Mouse (Mus musculus) MEL (cell line): ENCODE measurements at regions not wholly inside any gene's neighbourhood (a gene's known extent, or its start where the extent isn't known, plus 50 kb on each side); places are given as distances from the start of the nearest gene placed in this dataset.

ENCODE experiments used
- DNase-seq: peaks from one replicate; pipeline ENCODE4 v3.0.0; 2011; ENCODE audit warnings: low read depth, low spot score
- H3K27ac ChIP-seq: 2 replicates; pipeline ENCODE4 v1.5.1; 2012; ENCODE audit warnings: low read depth, mild to moderate bottlenecking, control low read depth, low read length, moderate library complexity; ENCODE audit not compliant: control insufficient read depth
- H3K27me3 ChIP-seq, 2 experiments: fragments of 150-350 bp in 1 of 2; sonication (generic) in 1 of 2; 2 replicates each; pipeline ENCODE4 v1.6.1; 2012; ENCODE audit warnings: low read length in 2 of 2, mild to moderate bottlenecking in 2 of 2, improper control_type of control experiment in 1 of 2, moderate library complexity in 1 of 2; ENCODE audit not compliant: insufficient read depth in 2 of 2, control insufficient read depth in 1 of 2
- H3K36me3 ChIP-seq, 2 experiments: 2 replicates each; pipeline ENCODE4 v1.6.1; 2012 to 2014; ENCODE audit warnings: low read length in 2 of 2, improper control_type of control experiment in 1 of 2, inconsistent platforms in 1 of 2, mild to moderate bottlenecking in 1 of 2; ENCODE audit not compliant: insufficient read depth in 2 of 2, control insufficient read depth in 1 of 2
- H3K4me1 ChIP-seq, 2 experiments: fragments of 150-350 bp in 1 of 2; sonication (generic) in 1 of 2; 2 replicates each; pipeline ENCODE4 v1.6.1; 2012; ENCODE audit warnings: low read length in 2 of 2, improper control_type of control experiment in 1 of 2, mild to moderate bottlenecking in 1 of 2; ENCODE audit not compliant: insufficient read depth in 2 of 2, control insufficient read depth in 1 of 2
- H3K4me3 ChIP-seq, 2 experiments: fragments of 150-350 bp in 1 of 2; sonication (generic) in 1 of 2; 2 replicates each; pipeline ENCODE4 v1.5.1; 2012; ENCODE audit warnings: low read depth in 2 of 2, low read length in 2 of 2, mild to moderate bottlenecking in 2 of 2, moderate library complexity in 2 of 2, control low read depth in 1 of 2, improper control_type of control experiment in 1 of 2; ENCODE audit not compliant: control insufficient read depth in 1 of 2, insufficient read depth in 1 of 2
- H3K79me2 ChIP-seq: 2 replicates; pipeline ENCODE4 v1.6.1; 2012; ENCODE audit warnings: mild to moderate bottlenecking, low read length, moderate library complexity; ENCODE audit not compliant: control insufficient read depth, poor library complexity, insufficient read depth
- H3K9ac ChIP-seq: 2 replicates; pipeline ENCODE4 v1.6.1; 2012; ENCODE audit warnings: low read depth, mild to moderate bottlenecking, control low read depth, low read length, moderate library complexity; ENCODE audit not compliant: control insufficient read depth, poor library complexity, severe bottlenecking
- H3K9me3 ChIP-seq: fragments of 150-350 bp; sonication (generic); replicated peaks from 2 replicates; pipeline ENCODE4 v1.6.1; 2012; ENCODE audit warnings: mild to moderate bottlenecking, low read length, improper control_type of control experiment, moderate library complexity; ENCODE audit not compliant: insufficient read depth
- CTCF ChIP-seq, 3 experiments: IDR thresholded peaks in 2 of 3; conservative IDR thresholded peaks in 1 of 3; 2 replicates each; pipeline ENCODE4 v1.5.1; 2011 to 2012; ENCODE audit warnings: low read length in 3 of 3, low read depth in 2 of 3, mild to moderate bottlenecking in 2 of 3, improper control_type of control experiment in 1 of 3, inconsistent platforms in 1 of 3, mixed read lengths in 1 of 3, moderate library complexity in 1 of 3; ENCODE audit not compliant: control insufficient read depth in 1 of 3, insufficient read depth in 1 of 3, poor library complexity in 1 of 3, severe bottlenecking in 1 of 3
- ELF1 ChIP-seq: IDR thresholded peaks from 2 replicates; pipeline ENCODE4 v1.6.1; 2014; ENCODE audit warnings: low read depth, mild to moderate bottlenecking, inconsistent platforms, low read length, improper control_type of control experiment, moderate library complexity
- EP300 ChIP-seq, 2 experiments: IDR thresholded peaks; 2 replicates each; pipeline ENCODE4 v1.6.1; 2011; ENCODE audit warnings: improper control_type of control experiment in 2 of 2, low read length in 2 of 2, low read depth in 1 of 2, mild to moderate bottlenecking in 1 of 2
- GABPA ChIP-seq: IDR thresholded peaks from 2 replicates; pipeline ENCODE4 v1.6.1; 2012; ENCODE audit warnings: low read depth, mild to moderate bottlenecking, inconsistent platforms, low read length, improper control_type of control experiment, moderate library complexity
- HCFC1 ChIP-seq: IDR thresholded peaks from 2 replicates; pipeline ENCODE4 v1.6.1; 2012; ENCODE audit warnings: low read depth, mild to moderate bottlenecking, inconsistent platforms, low read length, improper control_type of control experiment, moderate library complexity
- MAZ ChIP-seq: IDR thresholded peaks from 2 replicates; pipeline ENCODE4 v1.6.1; 2012; ENCODE audit warnings: low read depth, mild to moderate bottlenecking, inconsistent platforms, low read length, improper control_type of control experiment
- MEF2A ChIP-seq: IDR thresholded peaks from 2 replicates; pipeline ENCODE4 v1.6.1; 2014; ENCODE audit warnings: low read depth, mild to moderate bottlenecking, inconsistent platforms, low read length, improper control_type of control experiment; ENCODE audit not compliant: poor library complexity, insufficient replicate concordance, severe bottlenecking; ENCODE audit errors: extremely low read depth
- MYB ChIP-seq: IDR thresholded peaks from 2 replicates; pipeline ENCODE4 v1.6.1; 2011; ENCODE audit warnings: mild to moderate bottlenecking, low read depth, low read length, improper control_type of control experiment
- MYC ChIP-seq: IDR thresholded peaks from 2 replicates; pipeline ENCODE4 v1.6.1; 2011; ENCODE audit warnings: low read depth, mild to moderate bottlenecking, low read length, improper control_type of control experiment, moderate library complexity
- NRF1 ChIP-seq: IDR thresholded peaks from 2 replicates; pipeline ENCODE4 v1.6.1; 2014; ENCODE audit warnings: low read depth, mild to moderate bottlenecking, inconsistent platforms, low read length, improper control_type of control experiment, moderate library complexity; ENCODE audit not compliant: poor library complexity, insufficient read depth, severe bottlenecking
- POLR2AphosphoS2 ChIP-seq: IDR thresholded peaks from 2 replicates; pipeline ENCODE4 v1.6.1; 2011; ENCODE audit warnings: low read length, improper control_type of control experiment
- RAD21 ChIP-seq: IDR thresholded peaks from 2 replicates; pipeline ENCODE4 v1.6.1; 2011; ENCODE audit warnings: mild to moderate bottlenecking, low read depth, low read length, improper control_type of control experiment
- SMC3 ChIP-seq: IDR thresholded peaks from 2 replicates; pipeline ENCODE4 v1.6.1; 2011; ENCODE audit warnings: low read depth, low read length, improper control_type of control experiment
- TBP ChIP-seq: IDR thresholded peaks from 2 replicates; pipeline ENCODE4 v1.8.0; 2011; ENCODE audit warnings: low read depth, low read length, improper control_type of control experiment
- ZC3H11A ChIP-seq: IDR thresholded peaks from 2 replicates; pipeline ENCODE4 v1.6.1; 2012; ENCODE audit warnings: low read depth, mild to moderate bottlenecking, inconsistent platforms, low read length, improper control_type of control experiment
- ZKSCAN1 ChIP-seq: IDR thresholded peaks from 2 replicates; pipeline ENCODE4 v1.6.1; 2012; ENCODE audit warnings: low read depth, mild to moderate bottlenecking, inconsistent platforms, low read length, improper control_type of control experiment, moderate library complexity

GRCm38 (mm10) chr3:49096118-49096517, 661.0 kb downstream of the Pcdh18 start:
- Histone ChIP-seq H3K4me3 (no peak overlapping the region), H3K4me1 (no peaks in the 10 kb centered on the region), H3K9me3 (no peaks in the 10 kb centered on the region), H3K9ac (no peak overlapping the region), H3K36me3 (no peaks in the 10 kb centered on the region), H3K27me3 (no peaks in the 10 kb centered on the region), H3K79me2 (no peaks in the 10 kb centered on the region)
- no peak for DNase-seq
- TF ChIP-seq TBP (no peak), HCFC1 (no peak), MAZ (no peak), POLR2AphosphoS2 (no peak), MYB (no peak)
- TF ChIP-seq, all 39 proteins: peak for 0
- H3K27ac ChIP-seq, result no peak overlapping the region

GRCm38 (mm10) chr3:49093818-49094680, 663.1 kb downstream of the Pcdh18 start:
- Histone ChIP-seq H3K9me3 (no peaks in the 10 kb centered on the region), H3K27ac (no peak overlapping the region), H3K36me3 (no peaks in the 10 kb centered on the region), H3K4me3 (no peak overlapping the region), H3K79me2 (no peaks in the 10 kb centered on the region), H3K9ac (no peak overlapping the region), H3K4me1 (no peaks in the 10 kb centered on the region)
- peak; percentile 38 for DNase-seq
- TF ChIP-seq EP300 (IDR thresholded peaks at IDR 0.05; ENCODE audit: low read depth in 1 of 2, low read length in 2 of 2), result no peak
- peak; percentile 50 to 57 (median 51) for TF ChIP-seq CTCF (IDR thresholded peaks at IDR 0.05 in 2 of 3, conservative IDR thresholded peaks at IDR 0.05 in 1 of 3; ENCODE audit: control insufficient read depth in 1 of 3, insufficient read depth in 1 of 3, low read depth in 2 of 3, low read length in 3 of 3, poor library complexity in 1 of 3, severe bottlenecking in 1 of 3)
- no peak for TF ChIP-seq MEF2A
- TF ChIP-seq GABPA, result no peak
- TF ChIP-seq SMC3, result peak; percentile 51
- TF ChIP-seq MYC, result no peak
- no peak for TF ChIP-seq NRF1
- TF ChIP-seq ZKSCAN1, result no peak
- TF ChIP-seq RAD21, result peak; percentile 52
- no peak for TF ChIP-seq ELF1
- TF ChIP-seq ZC3H11A, result peak; percentile 54
- no peak for TF ChIP-seq MAZ
- TF ChIP-seq, all 39 proteins: peak for 4
- no peaks in the 10 kb centered on the region for H3K27me3 ChIP-seq
